Mouse (Mus musculus) mature B cell (primary cell): ENCODE data around the gene Fscn3.

ENCODE experiments used
- in situ Hi-C: fragments of 300-500 bp; cut with MboI; formaldehyde crosslinking; loops from 2 replicates; pipeline ENCODE4 v1.14.3; 2019

Fscn3 gene

GRCm38 (mm10) chr6:28428290-28428689 is 701 bp downstream of the Fscn3 start, which contains the start of gene Gcc1:
Gcc1 (minus strand) TSS chr6:28428390.
- in situ Hi-C loops: no loop called here

GRCm38 (mm10) chr6:28429870-28430269 is 2.3 kb downstream of the Fscn3 start:
- in situ Hi-C loops: no loop called here

- in situ Hi-C loops: no loop called here
Measured at GRCm38 (mm10) chr6:28430795-28431537, 3.4 kb downstream of the Fscn3 start.

GRCm38 (mm10) chr6:28431538-28431855 is 3.9 kb downstream of the Fscn3 start:
- in situ Hi-C loops: no loop called here

- in situ Hi-C loops: no loop called here
Measured at GRCm38 (mm10) chr6:28447937-28448336, 20.3 kb downstream of the Fscn3 start.

GRCm38 (mm10) chr6:28449253-28449652 is 21.7 kb downstream of the Fscn3 start, which contains the start of gene Pax4:
Pax4 (minus strand) TSS chr6:28449353.
- in situ Hi-C loops: no loop called here

- in situ Hi-C loops: no loop called here
Measured at GRCm38 (mm10) chr6:28450481-28450880, 22.9 kb downstream of the Fscn3 start.

GRCm38 (mm10) chr6:28450977-28451376 is 23.4 kb downstream of the Fscn3 start:
- in situ Hi-C loops: no loop called here

GRCm38 (mm10) chr6:28459221-28459668 is 31.7 kb downstream of the Fscn3 start:
- in situ Hi-C loops: no loop called here

GRCm38 (mm10) chr6:28460534-28460933 is 32.9 kb downstream of the Fscn3 start:
- in situ Hi-C loops: no loop called here

GRCm38 (mm10) chr6:28464630-28465029 is 37.0 kb downstream of the Fscn3 start:
- in situ Hi-C loops: no loop called here

GRCm38 (mm10) chr6:28470017-28470602 is 42.5 kb downstream of the Fscn3 start:
- in situ Hi-C loops: no loop called here

- in situ Hi-C loops: no loop called here
Measured at GRCm38 (mm10) chr6:28470621-28471020, 43.0 kb downstream of the Fscn3 start.

GRCm38 (mm10) chr6:28471284-28472035 is 43.9 kb downstream of the Fscn3 start:
- in situ Hi-C loops: no loop called here

GRCm38 (mm10) chr6:28474211-28474610 is 46.6 kb downstream of the Fscn3 start:
- in situ Hi-C loops: no loop called here

- in situ Hi-C loops: no loop called here
Measured at GRCm38 (mm10) chr6:28474839-28475238, 47.2 kb downstream of the Fscn3 start, which contains the start of gene Snd1. Snd1 (plus strand) TSS chr6:28475139.

GRCm38 (mm10) chr6:28479865-28480751 is 52.5 kb downstream of the Fscn3 start:
- in situ Hi-C loops: no loop called here

- in situ Hi-C loops: no loop called here
Measured at GRCm38 (mm10) chr6:28480752-28481492, 53.3 kb downstream of the Fscn3 start.

GRCm38 (mm10) chr6:28482711-28483315 is 55.2 kb downstream of the Fscn3 start:
- in situ Hi-C loops: no loop called here

GRCm38 (mm10) chr6:28486008-28486407 is 58.4 kb downstream of the Fscn3 start:
- in situ Hi-C loops: no loop called here

GRCm38 (mm10) chr6:28486471-28486870 is 58.9 kb downstream of the Fscn3 start:
- in situ Hi-C loops: no loop called here
